Mouse (Mus musculus): ENCODE measurements around the gene Tubgcp6. TPM values are rescaled to one million over a fixed set of nuclear protein-coding genes. Genes with fewer than 3 reads are reported as not detected.

Gene Tubgcp6
- 8.6 and 9.3 TPM in 2 replicates for polyA plus RNA-seq (2015; fragmentation: Nextera tagmentation; extraction: Ambion mirVana)

- peak within 1 kb of the TSS; percentile 90 for H3K4me2 ChIP-seq (ENCODE audit: low read depth, low read length)
- H3K4me1 ChIP-seq (ENCODE audit: control insufficient read depth, insufficient read depth, low read length): peaks cover 34% of the 10 kb centered on the region
- no peaks in the 10 kb centered on the region for H3K27me3 ChIP-seq (replicated peaks; ENCODE audit: control insufficient read depth, insufficient read depth, low read length)
- no peaks in the 10 kb centered on the region for H3K9me3 ChIP-seq (ENCODE audit: control insufficient read depth, low read length)
- H3K4me3 ChIP-seq (ENCODE audit: low read length): peak within 1 kb of the TSS; percentile 92
- H3K27ac ChIP-seq (ENCODE audit: low read length): peak within 1 kb of the TSS; percentile 64
- ATAC-seq: peak; percentile 85
- no peaks in the 10 kb centered on the region; the same call in 1 of the 2 replicates for H3K36me3 ChIP-seq (ENCODE audit: control insufficient read depth, insufficient read depth, low read length)
- under 1% methylated on average over 47 of the region's 47 CpGs for WGBS
- H3K9ac ChIP-seq (ENCODE audit: low read depth, low read length): peak within 1 kb of the TSS; percentile 79
Measured at GRCm38 (mm10) chr15:89122649-89123366, at the start of gene Tubgcp6. Tubgcp6 (minus strand) TSS chr15:89123112.

- Histone ChIP-seq H3K9me3 (ENCODE audit: control insufficient read depth, low read length) (no peaks in the 10 kb centered on the region), H3K4me1 (ENCODE audit: control insufficient read depth, insufficient read depth, low read length) (peaks cover 82% of the 10 kb centered on the region), H3K9ac (ENCODE audit: low read depth, low read length) (peak overlapping the region; percentile 83), H3K36me3 (ENCODE audit: control insufficient read depth, insufficient read depth, low read length) (peaks cover 6% of the 10 kb centered on the region), H3K4me2 (ENCODE audit: low read depth, low read length) (peak overlapping the region; percentile 99), H3K27ac (ENCODE audit: low read length) (peak overlapping the region; percentile 74), H3K27me3 (replicated peaks; ENCODE audit: control insufficient read depth, insufficient read depth, low read length) (no peaks in the 10 kb centered on the region), H3K4me3 (ENCODE audit: low read length) (peak overlapping the region; percentile 68)
- no peak for ATAC-seq
- WGBS: 43% methylated on average over 17 of the region's 17 CpGs
Measured at GRCm38 (mm10) chr15:89172276-89172935, 49.5 kb upstream of the Tubgcp6 start.

- H3K4me2 ChIP-seq (ENCODE audit: low read depth, low read length): no peak overlapping the region
- no peak overlapping the region for H3K9ac ChIP-seq (ENCODE audit: low read depth, low read length)
- H3K9me3 ChIP-seq (ENCODE audit: control insufficient read depth, low read length): no peaks in the 10 kb centered on the region
- H3K27me3 ChIP-seq (replicated peaks; ENCODE audit: control insufficient read depth, insufficient read depth, low read length): no peaks in the 10 kb centered on the region
- no peak overlapping the region for H3K27ac ChIP-seq (ENCODE audit: low read length)
- WGBS: 93% methylated on average over 5 of the region's 5 CpGs
- peaks cover 6% of the 10 kb centered on the region for H3K36me3 ChIP-seq (ENCODE audit: control insufficient read depth, insufficient read depth, low read length)
- peaks cover 74% of the 10 kb centered on the region for H3K4me1 ChIP-seq (ENCODE audit: control insufficient read depth, insufficient read depth, low read length)
- no peak for ATAC-seq
- H3K4me3 ChIP-seq (ENCODE audit: low read length): no peak overlapping the region
Measured at GRCm38 (mm10) chr15:89171526-89172051, 48.7 kb upstream of the Tubgcp6 start.

- Histone ChIP-seq H3K27me3 (replicated peaks; ENCODE audit: control insufficient read depth, insufficient read depth, low read length) (no peaks in the 10 kb centered on the region), H3K9me3 (ENCODE audit: control insufficient read depth, low read length) (no peaks in the 10 kb centered on the region), H3K9ac (ENCODE audit: low read depth, low read length) (peak overlapping the region; percentile 52; the same call in 1 of the 2 replicates), H3K4me2 (ENCODE audit: low read depth, low read length) (no peak overlapping the region), H3K27ac (ENCODE audit: low read length) (peak overlapping the region; percentile 85), H3K4me3 (ENCODE audit: low read length) (no peak overlapping the region), H3K36me3 (ENCODE audit: control insufficient read depth, insufficient read depth, low read length) (peaks cover 19% of the 10 kb centered on the region), H3K4me1 (ENCODE audit: control insufficient read depth, insufficient read depth, low read length) (peaks cover 59% of the 10 kb centered on the region)
- peak; percentile 38 for ATAC-seq
- WGBS: 34% methylated on average over 3 of the region's 3 CpGs
Measured at GRCm38 (mm10) chr15:89170102-89170501, 47.2 kb upstream of the Tubgcp6 start.

- H3K9ac ChIP-seq (ENCODE audit: low read depth, low read length): peak overlapping the region; percentile 52
- peak overlapping the region; percentile 10 for H3K4me3 ChIP-seq (ENCODE audit: low read length)
- peak overlapping the region; percentile 26 for H3K4me2 ChIP-seq (ENCODE audit: low read depth, low read length)
- ATAC-seq: peak; percentile 34
- H3K9me3 ChIP-seq (ENCODE audit: control insufficient read depth, low read length): no peaks in the 10 kb centered on the region
- peaks cover 52% of the 10 kb centered on the region for H3K4me1 ChIP-seq (ENCODE audit: control insufficient read depth, insufficient read depth, low read length)
- H3K36me3 ChIP-seq (ENCODE audit: control insufficient read depth, insufficient read depth, low read length): peaks cover 23% of the 10 kb centered on the region
- peak overlapping the region; percentile 85 for H3K27ac ChIP-seq (ENCODE audit: low read length)
- WGBS: 7% methylated on average over 10 of the region's 10 CpGs
- no peaks in the 10 kb centered on the region for H3K27me3 ChIP-seq (replicated peaks; ENCODE audit: control insufficient read depth, insufficient read depth, low read length)
Measured at GRCm38 (mm10) chr15:89169431-89169830, 46.5 kb upstream of the Tubgcp6 start.

GRCm38 (mm10) chr15:89168922-89169321 is 46.0 kb upstream of the Tubgcp6 start:
- Histone ChIP-seq H3K27ac (ENCODE audit: low read length) (peak overlapping the region; percentile 43), H3K4me3 (ENCODE audit: low read length) (no peak overlapping the region), H3K9me3 (ENCODE audit: control insufficient read depth, low read length) (no peaks in the 10 kb centered on the region), H3K9ac (ENCODE audit: low read depth, low read length) (peak overlapping the region; percentile 5), H3K4me2 (ENCODE audit: low read depth, low read length) (0 out of 2 replicates have a peak overlapping the region, but pooled peaks have one; percentile 26), H3K36me3 (ENCODE audit: control insufficient read depth, insufficient read depth, low read length) (peaks cover 28% of the 10 kb centered on the region), H3K4me1 (ENCODE audit: control insufficient read depth, insufficient read depth, low read length) (peaks cover 47% of the 10 kb centered on the region), H3K27me3 (replicated peaks; ENCODE audit: control insufficient read depth, insufficient read depth, low read length) (no peaks in the 10 kb centered on the region)
- 41% methylated on average over 10 of the region's 10 CpGs for WGBS
- ATAC-seq: no peak

GRCm38 (mm10) chr15:89165478-89165877 is 42.6 kb upstream of the Tubgcp6 start:
- no peak overlapping the region for H3K27ac ChIP-seq (ENCODE audit: low read length)
- H3K4me2 ChIP-seq (ENCODE audit: low read depth, low read length): no peak overlapping the region
- WGBS: 89% methylated on average over 12 of the region's 12 CpGs
- H3K9ac ChIP-seq (ENCODE audit: low read depth, low read length): no peak overlapping the region
- no peak for ATAC-seq
- no peaks in the 10 kb centered on the region for H3K27me3 ChIP-seq (replicated peaks; ENCODE audit: control insufficient read depth, insufficient read depth, low read length)
- H3K36me3 ChIP-seq (ENCODE audit: control insufficient read depth, insufficient read depth, low read length): peaks cover 50% of the 10 kb centered on the region
- no peak overlapping the region for H3K4me3 ChIP-seq (ENCODE audit: low read length)
- H3K9me3 ChIP-seq (ENCODE audit: control insufficient read depth, low read length): no peaks in the 10 kb centered on the region
- H3K4me1 ChIP-seq (ENCODE audit: control insufficient read depth, insufficient read depth, low read length): peaks cover 18% of the 10 kb centered on the region

GRCm38 (mm10) chr15:89161397-89161796 is 38.5 kb upstream of the Tubgcp6 start:
- Histone ChIP-seq H3K9me3 (ENCODE audit: control insufficient read depth, low read length) (no peaks in the 10 kb centered on the region), H3K36me3 (ENCODE audit: control insufficient read depth, insufficient read depth, low read length) (peaks cover 65% of the 10 kb centered on the region), H3K4me1 (ENCODE audit: control insufficient read depth, insufficient read depth, low read length) (no peaks in the 10 kb centered on the region), H3K4me2 (ENCODE audit: low read depth, low read length) (no peak overlapping the region), H3K27me3 (replicated peaks; ENCODE audit: control insufficient read depth, insufficient read depth, low read length) (no peaks in the 10 kb centered on the region), H3K27ac (ENCODE audit: low read length) (no peak overlapping the region), H3K4me3 (ENCODE audit: low read length) (no peak overlapping the region), H3K9ac (ENCODE audit: low read depth, low read length) (no peak overlapping the region)
- WGBS: 66% methylated on average over 9 of the region's 9 CpGs
- ATAC-seq: 0 out of 2 replicates have a peak, but pooled peaks have one; percentile 15

GRCm38 (mm10) chr15:89158516-89158915 is 35.6 kb upstream of the Tubgcp6 start:
- H3K27ac ChIP-seq (ENCODE audit: low read length): no peak overlapping the region
- H3K4me2 ChIP-seq (ENCODE audit: low read depth, low read length): no peak overlapping the region
- H3K4me3 ChIP-seq (ENCODE audit: low read length): no peak overlapping the region
- 94% methylated on average over 16 of the region's 16 CpGs for WGBS
- peaks cover 49% of the 10 kb centered on the region for H3K36me3 ChIP-seq (ENCODE audit: control insufficient read depth, insufficient read depth, low read length)
- ATAC-seq: no peak
- H3K27me3 ChIP-seq (replicated peaks; ENCODE audit: control insufficient read depth, insufficient read depth, low read length): no peaks in the 10 kb centered on the region
- H3K9me3 ChIP-seq (ENCODE audit: control insufficient read depth, low read length): no peaks in the 10 kb centered on the region
- no peak overlapping the region for H3K9ac ChIP-seq (ENCODE audit: low read depth, low read length)
- no peaks in the 10 kb centered on the region for H3K4me1 ChIP-seq (ENCODE audit: control insufficient read depth, insufficient read depth, low read length)

Measured in intestine, embryonic 16.5 days (tissue).